Mouse (Mus musculus): ENCODE measurements around the gene Tst. TPM values are rescaled to one million over a fixed set of nuclear protein-coding genes. Genes with fewer than 3 reads are reported as not detected.

Tst gene
- polyA plus RNA-seq, 1 experiment = 16.8 TPM

DNA sequence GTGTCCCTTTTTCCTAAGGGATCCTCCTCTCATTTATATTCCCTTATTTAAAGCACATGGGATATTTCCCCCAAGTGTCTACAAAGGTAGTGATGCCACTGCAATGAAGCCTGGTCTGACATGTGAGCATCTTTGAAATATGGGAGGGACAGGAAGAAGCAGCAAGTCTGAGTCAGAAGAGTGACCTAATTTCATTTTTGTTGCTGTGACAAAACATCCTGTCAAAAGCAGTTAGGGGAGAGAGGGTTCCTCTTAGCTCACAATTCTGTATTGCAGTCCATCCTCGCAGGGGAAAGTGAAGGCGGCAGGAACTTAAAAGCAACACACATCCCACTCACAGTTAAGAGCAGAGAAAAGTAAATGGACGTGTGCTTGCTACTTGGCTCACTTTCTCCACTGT, 14.9 kb downstream of the Tst start:
- Histone ChIP-seq H3K27me3 (ENCODE audit: control insufficient read depth, insufficient read depth, low read length) (no peaks in the 10 kb centered on the region), H3K27ac (ENCODE audit: insufficient read depth, low read length) (no peak overlapping the region), H3K4me1 (ENCODE audit: control insufficient read depth, insufficient read depth, insufficient read length) (no peaks in the 10 kb centered on the region), H3K36me3 (ENCODE audit: control insufficient read depth, insufficient read depth, low read length) (no peaks in the 10 kb centered on the region), H3K4me3 (ENCODE audit: extremely low read depth, insufficient read depth, insufficient read length) (no peak overlapping the region)
- TF ChIP-seq CTCF (IDR thresholded peaks at IDR 0.05; ENCODE audit: extremely low read depth, insufficient read depth, insufficient read length, insufficient replicate concordance) (no peak), POLR2A (IDR thresholded peaks at IDR 0.05; ENCODE audit: low read depth, low read length) (no peak)
- DNase-seq (ENCODE audit: low read depth in 1 of 2, low spot score in 2 of 2) = no peak
- WGBS = 77% methylated on average over 3 of the region's 3 CpGs

DNA sequence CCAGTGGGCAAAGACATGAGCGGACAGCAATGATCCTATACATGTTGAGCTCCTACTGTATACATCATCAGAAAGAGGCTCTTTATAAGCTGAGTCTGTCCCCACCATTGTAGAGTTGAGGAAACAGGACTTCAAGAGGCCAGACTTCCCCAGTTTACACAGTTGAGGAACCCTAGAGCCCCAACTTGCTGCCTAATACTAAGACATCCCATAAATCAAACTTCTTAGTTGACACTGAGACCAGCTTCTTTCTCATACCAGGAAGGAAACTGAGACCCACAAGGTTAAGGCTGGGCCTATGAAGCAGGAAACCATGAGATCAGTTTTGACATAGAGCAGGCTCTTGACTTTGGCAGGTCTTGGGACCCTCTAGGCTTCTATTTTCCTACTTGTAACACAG, 20.1 kb downstream of the Tst start:
- TF ChIP-seq CTCF (IDR thresholded peaks at IDR 0.05; ENCODE audit: extremely low read depth, insufficient read depth, insufficient read length, insufficient replicate concordance) (no peak), POLR2A (IDR thresholded peaks at IDR 0.05; ENCODE audit: low read depth, low read length) (no peak)
- DNase-seq (ENCODE audit: low read depth in 1 of 2, low spot score in 2 of 2) = no peak
- no peaks in the 10 kb centered on the region for H3K36me3 ChIP-seq (ENCODE audit: control insufficient read depth, insufficient read depth, low read length)
- H3K27ac ChIP-seq (ENCODE audit: insufficient read depth, low read length) = no peak overlapping the region
- no peaks in the 10 kb centered on the region for H3K4me1 ChIP-seq (ENCODE audit: control insufficient read depth, insufficient read depth, insufficient read length)
- no peak overlapping the region for H3K4me3 ChIP-seq (ENCODE audit: extremely low read depth, insufficient read depth, insufficient read length)
- H3K27me3 ChIP-seq (ENCODE audit: control insufficient read depth, insufficient read depth, low read length) = no peaks in the 10 kb centered on the region
- 92% methylated on average over 1 of the region's 1 CpGs for WGBS

DNA sequence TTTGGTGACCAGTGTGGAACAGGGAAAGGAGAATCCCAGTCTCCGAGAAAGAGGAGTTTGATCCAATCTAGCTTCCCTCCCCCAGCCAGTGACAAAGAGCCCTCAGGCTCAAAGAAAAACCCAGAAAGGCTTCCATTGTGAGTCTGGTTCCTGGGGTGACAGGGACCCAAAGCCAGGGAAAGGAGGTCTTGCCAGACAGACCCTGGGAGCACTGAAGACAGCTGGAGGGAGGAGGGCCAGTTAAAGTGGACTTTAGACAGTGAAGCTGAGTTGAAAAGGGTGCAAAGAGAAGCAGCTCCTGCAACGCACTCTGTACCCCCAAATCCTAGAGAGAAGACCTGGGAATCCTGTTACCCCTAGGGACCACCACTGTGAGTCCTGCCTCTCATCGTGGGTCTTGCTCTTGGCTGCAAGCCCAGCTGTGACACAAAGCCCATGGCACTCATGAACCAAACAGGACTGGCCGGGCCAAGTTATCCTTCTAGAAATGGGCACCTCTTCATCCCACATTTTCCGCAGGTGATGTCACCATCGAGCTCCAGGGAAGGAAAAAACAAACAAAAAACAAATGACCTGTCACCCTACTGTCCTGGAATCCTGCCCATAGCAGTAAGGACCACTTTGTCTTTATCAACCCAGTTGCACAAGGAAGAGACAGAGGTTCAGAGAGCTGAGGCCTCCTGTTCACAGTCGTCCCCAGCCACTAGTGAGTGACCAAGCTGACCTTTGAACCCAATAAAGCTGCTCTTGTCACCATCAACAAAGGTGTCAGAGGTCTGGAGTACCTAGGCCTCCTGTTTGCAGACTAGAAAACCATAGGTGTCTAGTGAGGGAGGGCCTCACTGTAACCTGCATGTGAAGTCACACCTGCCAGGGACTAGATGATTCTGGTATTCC, 21.2 kb downstream of the Tst start:
- WGBS = 76% methylated on average over 7 of the region's 7 CpGs
- DNase-seq (ENCODE audit: low read depth in 1 of 2, low spot score in 2 of 2) = no peak
- Histone ChIP-seq H3K4me1 (ENCODE audit: control insufficient read depth, insufficient read depth, insufficient read length) (no peaks in the 10 kb centered on the region), H3K27ac (ENCODE audit: insufficient read depth, low read length) (no peak overlapping the region), H3K27me3 (ENCODE audit: control insufficient read depth, insufficient read depth, low read length) (no peaks in the 10 kb centered on the region), H3K4me3 (ENCODE audit: extremely low read depth, insufficient read depth, insufficient read length) (no peak overlapping the region), H3K36me3 (ENCODE audit: control insufficient read depth, insufficient read depth, low read length) (no peaks in the 10 kb centered on the region)
- TF ChIP-seq CTCF (IDR thresholded peaks at IDR 0.05; ENCODE audit: extremely low read depth, insufficient read depth, insufficient read length, insufficient replicate concordance) (no peak), POLR2A (IDR thresholded peaks at IDR 0.05; ENCODE audit: low read depth, low read length) (no peak)

DNA sequence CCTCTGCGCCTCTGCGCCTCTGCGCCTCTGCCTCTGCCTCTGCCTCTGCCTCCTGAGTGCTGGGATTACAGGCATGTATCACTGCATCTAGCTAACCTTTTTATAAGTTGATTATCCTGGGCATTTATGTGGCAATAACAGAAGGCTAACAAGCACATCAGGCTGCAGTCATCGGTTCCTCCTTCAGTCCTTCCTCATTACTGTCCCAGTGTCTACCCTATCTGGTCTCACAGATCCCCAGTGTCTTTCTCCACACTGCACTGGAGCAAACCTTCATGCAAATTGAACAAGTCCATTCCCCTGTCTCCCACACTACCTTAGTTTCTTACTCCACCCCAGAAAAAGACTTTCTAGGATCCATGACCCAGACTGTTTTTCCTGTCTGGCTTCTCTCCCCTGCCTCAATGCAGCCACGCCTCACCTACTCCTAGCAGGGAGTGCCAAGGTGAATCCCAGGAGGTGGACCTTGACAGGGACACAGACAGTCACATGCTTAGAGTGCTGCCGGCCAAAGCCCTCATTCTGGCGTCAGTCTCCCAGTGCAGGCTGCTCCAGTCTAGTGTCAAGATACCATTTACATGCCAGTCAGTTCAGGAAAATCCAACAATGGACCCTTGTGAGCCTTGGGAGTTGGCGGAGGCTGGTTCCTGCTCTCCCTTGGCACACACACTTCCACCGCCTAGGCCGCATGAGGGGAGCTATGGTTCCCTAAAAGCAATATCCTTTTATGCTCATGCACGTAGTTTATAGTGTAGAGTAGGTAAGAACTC, 22.1 kb downstream of the Tst start:
- TF ChIP-seq POLR2A (IDR thresholded peaks at IDR 0.05; ENCODE audit: low read depth, low read length) (no peak), CTCF (IDR thresholded peaks at IDR 0.05; ENCODE audit: extremely low read depth, insufficient read depth, insufficient read length, insufficient replicate concordance) (no peak)
- WGBS = 85% methylated on average over 11 of the region's 11 CpGs
- no peaks in the 10 kb centered on the region for H3K36me3 ChIP-seq (ENCODE audit: control insufficient read depth, insufficient read depth, low read length)
- no peak overlapping the region for H3K4me3 ChIP-seq (ENCODE audit: extremely low read depth, insufficient read depth, insufficient read length)
- no peaks in the 10 kb centered on the region for H3K4me1 ChIP-seq (ENCODE audit: control insufficient read depth, insufficient read depth, insufficient read length)
- no peaks in the 10 kb centered on the region for H3K27me3 ChIP-seq (ENCODE audit: control insufficient read depth, insufficient read depth, low read length)
- no peak overlapping the region for H3K27ac ChIP-seq (ENCODE audit: insufficient read depth, low read length)
- DNase-seq (ENCODE audit: low read depth in 1 of 2, low spot score in 2 of 2) = no peak

DNA sequence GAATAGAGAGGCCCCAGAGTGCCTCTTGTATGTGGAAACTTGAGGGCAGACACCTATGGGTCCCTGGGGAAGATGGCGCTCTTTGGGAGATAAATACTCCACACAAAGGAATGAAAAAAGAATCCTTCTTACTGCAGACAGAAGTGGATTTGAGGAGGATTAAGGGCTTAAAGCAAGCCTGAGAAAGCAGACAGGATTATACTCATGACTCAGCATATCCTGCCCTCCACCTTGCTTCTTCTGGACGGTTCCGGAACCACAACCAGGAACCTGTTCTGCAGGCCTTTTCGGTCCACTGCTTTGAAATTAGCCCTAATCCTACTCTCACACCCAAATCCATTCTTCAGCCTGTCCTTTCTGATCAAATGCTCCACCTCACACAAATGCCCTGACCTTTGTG, 23.6 kb downstream of the Tst start:
- Histone ChIP-seq H3K4me1 (ENCODE audit: control insufficient read depth, insufficient read depth, insufficient read length) (no peaks in the 10 kb centered on the region), H3K27ac (ENCODE audit: insufficient read depth, low read length) (no peak overlapping the region), H3K4me3 (ENCODE audit: extremely low read depth, insufficient read depth, insufficient read length) (no peak overlapping the region), H3K36me3 (ENCODE audit: control insufficient read depth, insufficient read depth, low read length) (no peaks in the 10 kb centered on the region), H3K27me3 (ENCODE audit: control insufficient read depth, insufficient read depth, low read length) (no peaks in the 10 kb centered on the region)
- WGBS = 80% methylated on average over 4 of the region's 4 CpGs
- no peak for DNase-seq (ENCODE audit: low read depth in 1 of 2, low spot score in 2 of 2)
- no peak for TF ChIP-seq CTCF (IDR thresholded peaks at IDR 0.05; ENCODE audit: extremely low read depth, insufficient read depth, insufficient read length, insufficient replicate concordance)
- no peak for TF ChIP-seq POLR2A (IDR thresholded peaks at IDR 0.05; ENCODE audit: low read depth, low read length)

DNA sequence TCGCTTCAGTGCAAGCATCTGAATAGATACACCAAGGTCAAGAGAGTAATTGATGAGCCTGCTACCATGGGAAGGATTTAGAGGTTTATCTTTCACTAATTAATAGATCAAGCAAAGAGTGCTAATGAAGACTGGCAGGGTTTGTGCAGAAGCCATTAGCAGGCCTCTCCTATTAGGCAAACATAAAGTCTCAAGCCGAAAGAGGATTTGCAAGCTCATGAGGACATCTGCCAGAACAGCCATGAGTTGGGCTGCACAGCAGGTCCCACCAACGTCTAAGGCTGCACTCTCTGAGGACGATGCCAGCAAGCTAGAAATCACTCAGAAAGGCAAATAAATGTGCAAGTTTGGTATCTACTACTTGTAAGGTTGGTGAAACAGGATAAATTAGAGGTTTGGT, 25.0 kb downstream of the Tst start:
- Histone ChIP-seq H3K27me3 (ENCODE audit: control insufficient read depth, insufficient read depth, low read length) (no peaks in the 10 kb centered on the region), H3K4me1 (ENCODE audit: control insufficient read depth, insufficient read depth, insufficient read length) (no peaks in the 10 kb centered on the region), H3K4me3 (ENCODE audit: extremely low read depth, insufficient read depth, insufficient read length) (no peak overlapping the region), H3K36me3 (ENCODE audit: control insufficient read depth, insufficient read depth, low read length) (no peaks in the 10 kb centered on the region), H3K27ac (ENCODE audit: insufficient read depth, low read length) (no peak overlapping the region)
- WGBS = 85% methylated on average over 4 of the region's 4 CpGs
- no peak for DNase-seq (ENCODE audit: low read depth in 1 of 2, low spot score in 2 of 2)
- TF ChIP-seq CTCF (IDR thresholded peaks at IDR 0.05; ENCODE audit: extremely low read depth, insufficient read depth, insufficient read length, insufficient replicate concordance) = no peak
- TF ChIP-seq POLR2A (IDR thresholded peaks at IDR 0.05; ENCODE audit: low read depth, low read length) = no peak
